Mouse (Mus musculus): ENCODE measurements around the gene Col15a1. TPM values are rescaled to one million over a fixed set of nuclear protein-coding genes. Genes with fewer than 3 reads are reported as not detected.

The Col15a1 gene
- polyA plus RNA-seq, 1 experiment from 2014 or later = 2.7 TPM

DNA sequence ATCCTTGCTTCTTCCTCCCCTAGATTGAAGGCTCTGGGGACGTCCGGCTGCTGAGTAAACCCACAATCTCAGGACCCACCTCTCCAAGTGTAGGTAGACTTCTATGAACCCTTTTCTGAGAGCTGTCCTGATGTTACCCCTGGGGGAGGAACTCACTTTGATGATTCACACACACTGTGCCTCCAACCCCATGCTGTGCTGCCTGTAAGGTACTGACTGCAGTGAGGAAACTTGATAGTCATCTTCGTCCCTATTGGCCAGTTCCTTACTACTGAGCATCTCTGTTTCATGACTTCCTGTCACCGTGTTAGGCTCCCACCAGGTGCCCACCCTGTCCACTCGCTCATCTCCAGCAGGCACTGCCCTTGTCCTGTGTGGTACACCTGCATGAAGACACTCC, 72.2 kb downstream of the Col15a1 start:
- H3K9me3 ChIP-seq (replicated peaks) = no peaks in the 10 kb centered on the region

DNA sequence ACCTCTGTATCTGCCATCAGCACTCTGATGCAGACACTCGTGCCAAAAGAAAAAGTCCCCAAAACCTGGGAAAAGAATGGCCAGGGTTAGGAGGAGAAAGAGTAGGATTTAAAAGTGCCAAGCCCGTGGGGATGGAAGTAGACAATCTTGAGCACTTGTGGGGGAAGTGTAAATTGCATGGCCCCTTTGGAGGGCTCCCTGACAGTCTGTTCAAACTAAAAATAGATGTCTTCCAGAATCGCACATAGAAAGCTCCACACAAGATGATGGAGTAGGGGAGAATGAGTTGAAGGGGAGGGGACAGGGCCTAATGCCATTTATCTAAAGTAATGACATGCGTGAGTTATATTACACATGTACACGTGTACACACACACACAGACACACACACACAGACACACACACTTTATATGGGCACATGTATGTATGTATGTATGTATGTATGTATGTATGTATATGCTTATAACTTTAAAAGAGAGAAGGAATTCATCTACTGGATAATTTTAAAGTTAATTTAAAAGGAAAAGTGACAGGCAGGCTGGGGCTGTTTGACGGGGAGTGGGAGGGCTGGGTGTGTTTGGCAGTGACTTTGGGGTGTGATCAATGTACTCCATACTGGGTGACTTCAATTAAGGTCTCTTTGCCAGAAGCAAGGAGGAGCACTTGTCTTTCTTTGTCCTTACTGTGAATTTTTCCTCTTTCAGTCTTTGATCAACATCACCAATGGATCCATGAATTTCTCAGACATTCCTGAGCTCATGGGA, 74.1 kb downstream of the Col15a1 start:
- no peak for DNase-seq (ENCODE audit: low spot score)
- H3K4me3 ChIP-seq = no peak overlapping the region
- H3K27ac ChIP-seq (replicated peaks) = no peak overlapping the region
- no peaks in the 10 kb centered on the region for H3K27me3 ChIP-seq (ENCODE audit: low read depth, poor library complexity, severe bottlenecking)
- H3K9me3 ChIP-seq (replicated peaks) = no peaks in the 10 kb centered on the region
- H3K36me3 ChIP-seq = no peaks in the 10 kb centered on the region
- peaks cover 3% of the 10 kb centered on the region; the same call in 1 of the 2 replicates for H3K4me1 ChIP-seq
- WGBS = 79% methylated on average over 6 of the region's 6 CpGs

More for the DNA sequence above, 72.2 kb downstream of the Col15a1 start:
- Histone ChIP-seq H3K4me1 (peaks cover 3% of the 10 kb centered on the region; the same call in 1 of the 2 replicates), H3K27me3 (ENCODE audit: low read depth, poor library complexity, severe bottlenecking) (no peaks in the 10 kb centered on the region), H3K27ac (replicated peaks) (no peak overlapping the region), H3K36me3 (no peaks in the 10 kb centered on the region), H3K4me3 (no peak overlapping the region)
- WGBS = 75% methylated on average over 5 of the region's 5 CpGs
- DNase-seq (ENCODE audit: low spot score) = no peak

DNA sequence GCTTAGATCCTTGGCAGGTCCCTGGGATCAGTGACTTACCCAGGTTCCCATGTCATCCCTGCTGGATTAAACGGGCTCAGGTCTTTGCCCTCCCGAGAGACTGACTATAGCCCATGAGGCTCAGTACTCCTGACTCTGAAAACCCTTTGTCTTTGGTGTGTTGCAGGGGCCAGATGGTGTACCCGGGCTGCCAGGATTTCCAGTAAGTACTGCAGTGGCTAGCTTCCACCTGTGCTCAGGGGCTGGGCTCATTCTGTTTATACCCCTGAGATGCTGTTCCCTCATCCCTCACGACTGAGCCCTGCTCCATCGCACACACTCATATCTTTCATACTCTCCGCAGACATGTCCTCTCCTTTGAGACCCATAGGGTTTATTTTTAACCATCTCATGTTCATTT, 76.3 kb downstream of the Col15a1 start:
- no peaks in the 10 kb centered on the region for H3K9me3 ChIP-seq (replicated peaks)
- DNase-seq (ENCODE audit: low spot score) = no peak
- 87% methylated on average over 6 of the region's 6 CpGs for WGBS

DNA sequence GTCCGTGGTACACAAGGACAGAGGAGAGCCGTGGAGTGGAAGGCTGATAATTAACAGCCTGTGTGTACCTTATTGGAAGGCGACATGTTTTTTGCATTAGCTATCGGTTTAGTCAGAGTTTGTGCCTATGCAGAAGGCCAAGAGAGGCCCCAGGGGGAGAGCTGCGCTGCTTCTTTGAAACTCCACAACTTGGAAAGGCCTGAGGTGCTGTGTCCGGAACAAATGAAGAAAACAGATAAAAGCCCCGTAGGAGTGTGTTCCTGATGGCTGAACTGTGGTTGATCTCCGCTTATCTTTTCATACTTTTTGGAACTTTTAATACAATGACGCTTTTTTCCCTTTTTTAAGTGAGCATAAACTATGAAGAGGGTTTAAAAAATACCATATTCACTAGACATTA, 76.9 kb downstream of the Col15a1 start:
- Histone ChIP-seq H3K36me3 (no peaks in the 10 kb centered on the region), H3K4me3 (no peak overlapping the region), H3K27me3 (ENCODE audit: low read depth, poor library complexity, severe bottlenecking) (no peaks in the 10 kb centered on the region), H3K9me3 (replicated peaks) (no peaks in the 10 kb centered on the region), H3K4me1 (peaks cover 13% of the 10 kb centered on the region), H3K27ac (replicated peaks) (no peak overlapping the region)
- WGBS = 78% methylated on average over 9 of the region's 9 CpGs
- no peak for DNase-seq (ENCODE audit: low spot score)

More for the DNA sequence above, 76.3 kb downstream of the Col15a1 start:
- Histone ChIP-seq H3K27ac (replicated peaks) (no peak overlapping the region), H3K4me1 (peaks cover 14% of the 10 kb centered on the region), H3K36me3 (no peaks in the 10 kb centered on the region), H3K4me3 (no peak overlapping the region), H3K27me3 (ENCODE audit: low read depth, poor library complexity, severe bottlenecking) (no peaks in the 10 kb centered on the region)

DNA sequence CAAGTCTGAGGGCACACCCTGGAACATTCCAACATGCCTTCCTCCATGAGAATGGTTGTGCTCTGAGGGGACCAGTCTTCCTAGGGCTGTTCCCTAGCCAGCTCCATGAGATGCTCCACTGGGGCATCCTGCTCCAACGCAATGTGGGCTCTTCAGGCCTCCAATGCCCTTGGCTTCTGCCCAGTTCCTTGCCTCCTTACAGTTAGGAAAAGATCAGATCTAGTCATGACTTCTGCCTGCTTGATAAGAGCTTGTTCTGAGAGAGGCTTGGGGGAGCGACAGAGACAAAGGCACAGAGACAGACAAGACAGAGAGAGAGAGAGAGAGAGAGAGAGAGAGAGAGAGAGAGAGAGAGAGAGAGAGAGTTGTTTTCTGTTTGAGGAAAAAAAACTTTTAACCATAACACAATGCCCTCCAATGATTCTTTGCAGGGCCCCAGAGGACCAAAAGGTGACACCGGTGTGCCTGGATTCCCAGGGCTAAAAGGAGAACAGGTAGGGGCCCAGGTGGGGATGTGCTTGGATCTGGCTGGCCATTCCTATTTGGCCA, 78.7 kb downstream of the Col15a1 start:
- H3K4me1 ChIP-seq = peaks cover 13% of the 10 kb centered on the region
- no peaks in the 10 kb centered on the region for H3K27me3 ChIP-seq (ENCODE audit: low read depth, poor library complexity, severe bottlenecking)
- WGBS = 88% methylated on average over 3 of the region's 3 CpGs
- H3K9me3 ChIP-seq (replicated peaks) = no peaks in the 10 kb centered on the region
- H3K27ac ChIP-seq (replicated peaks) = no peak overlapping the region
- no peak for DNase-seq (ENCODE audit: low spot score)
- no peak overlapping the region for H3K4me3 ChIP-seq
- H3K36me3 ChIP-seq = no peaks in the 10 kb centered on the region

DNA sequence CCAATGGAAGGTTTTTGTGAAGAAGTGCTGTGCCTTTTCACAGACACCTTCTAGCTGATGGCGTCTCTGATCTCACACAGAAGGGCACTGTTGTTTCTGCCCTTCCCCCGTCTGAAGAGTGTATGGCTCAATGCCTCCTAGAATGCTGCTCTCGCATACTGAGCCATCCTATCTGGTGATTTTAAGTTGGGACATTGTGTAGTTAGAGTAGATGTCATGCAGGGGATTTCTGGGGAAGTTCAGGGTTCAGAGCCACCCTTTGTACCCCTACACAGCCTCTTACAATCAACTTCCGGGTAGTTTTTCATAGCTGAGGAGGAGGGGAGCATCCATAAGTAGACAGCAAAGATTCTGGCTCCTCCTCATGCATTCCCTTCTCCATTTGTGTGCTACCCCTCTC, 79.5 kb downstream of the Col15a1 start:
- Histone ChIP-seq H3K27me3 (ENCODE audit: low read depth, poor library complexity, severe bottlenecking) (no peaks in the 10 kb centered on the region), H3K27ac (replicated peaks) (no peak overlapping the region), H3K4me3 (no peak overlapping the region), H3K9me3 (replicated peaks) (no peaks in the 10 kb centered on the region), H3K36me3 (no peaks in the 10 kb centered on the region), H3K4me1 (peaks cover 13% of the 10 kb centered on the region)
- DNase-seq (ENCODE audit: low spot score) = no peak
- WGBS = 63% methylated on average over 4 of the region's 4 CpGs

DNA sequence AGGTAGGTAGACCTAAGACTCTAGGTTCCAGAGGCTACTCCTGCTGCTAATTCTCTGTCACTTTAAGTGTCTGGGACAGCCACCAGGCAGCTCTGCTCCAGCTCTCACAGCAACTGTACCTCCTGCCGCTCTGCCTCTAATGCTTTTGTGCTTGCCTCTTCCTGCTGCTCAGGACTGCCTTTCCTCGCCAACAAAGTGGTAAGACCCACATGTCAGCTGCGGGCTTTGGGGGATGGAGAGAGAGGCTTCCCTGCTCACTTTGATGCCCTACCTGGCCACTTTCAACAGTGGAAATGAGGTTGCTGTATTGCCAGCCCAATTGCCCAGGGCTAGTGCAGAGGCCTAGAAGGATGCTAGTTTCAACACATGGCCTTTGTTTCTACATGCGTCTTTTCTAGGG, 80.3 kb downstream of the Col15a1 start:
- WGBS = 46% methylated on average over 4 of the region's 4 CpGs
- H3K27ac ChIP-seq (replicated peaks) = 0 out of 2 replicates have a peak overlapping the region, but pooled peaks have one; percentile 6

DNA sequence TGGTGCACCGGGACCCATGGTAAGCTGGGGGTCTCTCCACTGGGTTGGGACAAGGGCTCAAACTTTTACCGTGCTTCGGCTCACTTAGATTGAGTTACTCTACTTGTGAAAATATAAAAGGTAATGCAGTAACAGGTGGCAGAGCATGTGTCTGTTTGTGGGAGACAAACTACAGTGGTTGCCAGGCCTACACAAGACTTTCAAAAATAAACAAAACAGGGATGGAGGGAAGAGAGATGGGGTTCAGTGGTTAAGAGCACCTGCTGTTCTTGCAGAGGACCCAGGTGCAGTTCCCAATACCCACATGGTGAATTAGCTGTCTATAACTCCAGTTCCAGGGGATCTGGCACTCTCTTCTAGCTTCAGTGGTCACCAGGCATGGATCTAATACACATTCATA, 81.6 kb downstream of the Col15a1 start:
- Histone ChIP-seq H3K27ac (replicated peaks) (no peak overlapping the region), H3K36me3 (no peaks in the 10 kb centered on the region), H3K4me3 (no peak overlapping the region), H3K27me3 (ENCODE audit: low read depth, poor library complexity, severe bottlenecking) (no peaks in the 10 kb centered on the region), H3K4me1 (peaks cover 21% of the 10 kb centered on the region), H3K9me3 (replicated peaks) (no peaks in the 10 kb centered on the region)
- 94% methylated on average over 3 of the region's 3 CpGs for WGBS
- no peak for DNase-seq (ENCODE audit: low spot score)

More for the DNA sequence above, 80.3 kb downstream of the Col15a1 start:
- no peaks in the 10 kb centered on the region for H3K27me3 ChIP-seq (ENCODE audit: low read depth, poor library complexity, severe bottlenecking)
- no peak overlapping the region for H3K4me3 ChIP-seq
- no peaks in the 10 kb centered on the region for H3K9me3 ChIP-seq (replicated peaks)
- no peaks in the 10 kb centered on the region for H3K36me3 ChIP-seq
- H3K4me1 ChIP-seq = peaks cover 16% of the 10 kb centered on the region
- no peak for DNase-seq (ENCODE audit: low spot score)

DNA sequence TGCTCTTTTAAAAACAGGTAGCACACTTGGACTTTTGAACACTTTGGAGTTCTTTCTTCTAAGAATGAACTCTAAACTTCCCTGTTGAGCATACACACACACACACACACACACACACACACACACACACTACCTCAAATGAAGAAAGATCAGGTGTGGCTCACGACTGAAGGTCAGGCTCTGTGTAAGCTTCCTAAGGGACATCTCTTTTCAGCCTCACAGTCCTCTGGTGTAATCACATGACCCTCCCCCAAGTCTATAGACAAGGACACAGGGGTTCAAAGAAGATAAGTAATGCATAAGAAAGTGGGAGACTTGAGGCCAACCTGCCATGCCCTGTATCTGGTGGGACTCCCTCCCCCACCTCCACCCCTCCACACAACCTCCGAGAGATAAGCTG, 82.5 kb downstream of the Col15a1 start:
- H3K4me3 ChIP-seq = no peak overlapping the region
- H3K27me3 ChIP-seq (ENCODE audit: low read depth, poor library complexity, severe bottlenecking) = no peaks in the 10 kb centered on the region
- 84% methylated on average over 2 of the region's 2 CpGs for WGBS
- no peaks in the 10 kb centered on the region for H3K36me3 ChIP-seq
- peaks cover 21% of the 10 kb centered on the region for H3K4me1 ChIP-seq
- no peaks in the 10 kb centered on the region for H3K9me3 ChIP-seq (replicated peaks)
- H3K27ac ChIP-seq (replicated peaks) = no peak overlapping the region
- DNase-seq (ENCODE audit: low spot score) = no peak

DNA sequence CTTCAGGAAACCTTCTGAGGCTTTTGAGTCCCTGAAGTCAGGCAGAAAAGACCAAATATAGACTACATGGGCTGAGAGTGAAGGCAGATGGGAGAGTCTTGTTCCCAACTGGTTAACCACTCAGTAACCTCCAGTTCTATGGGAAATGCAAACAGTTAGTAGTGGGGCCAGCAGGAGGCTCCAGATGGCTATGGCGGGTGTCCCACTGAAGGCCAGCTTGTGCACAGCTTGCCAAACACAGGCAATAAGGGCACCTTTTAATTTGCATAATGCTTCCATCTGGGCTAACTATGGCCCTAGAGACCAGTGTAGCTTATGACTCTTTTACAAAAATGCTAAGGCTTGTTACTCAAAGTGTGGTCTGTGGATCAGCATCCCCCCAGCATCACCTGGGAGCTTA, 83.1 kb downstream of the Col15a1 start:
- DNase-seq (ENCODE audit: low spot score) = no peak
- peaks cover 21% of the 10 kb centered on the region for H3K4me1 ChIP-seq
- H3K27ac ChIP-seq (replicated peaks) = no peak overlapping the region
- no peaks in the 10 kb centered on the region for H3K36me3 ChIP-seq
- H3K27me3 ChIP-seq (ENCODE audit: low read depth, poor library complexity, severe bottlenecking) = no peaks in the 10 kb centered on the region
- no peaks in the 10 kb centered on the region for H3K9me3 ChIP-seq (replicated peaks)
- H3K4me3 ChIP-seq = no peak overlapping the region
- WGBS = 74% methylated on average over 1 of the region's 1 CpGs

DNA sequence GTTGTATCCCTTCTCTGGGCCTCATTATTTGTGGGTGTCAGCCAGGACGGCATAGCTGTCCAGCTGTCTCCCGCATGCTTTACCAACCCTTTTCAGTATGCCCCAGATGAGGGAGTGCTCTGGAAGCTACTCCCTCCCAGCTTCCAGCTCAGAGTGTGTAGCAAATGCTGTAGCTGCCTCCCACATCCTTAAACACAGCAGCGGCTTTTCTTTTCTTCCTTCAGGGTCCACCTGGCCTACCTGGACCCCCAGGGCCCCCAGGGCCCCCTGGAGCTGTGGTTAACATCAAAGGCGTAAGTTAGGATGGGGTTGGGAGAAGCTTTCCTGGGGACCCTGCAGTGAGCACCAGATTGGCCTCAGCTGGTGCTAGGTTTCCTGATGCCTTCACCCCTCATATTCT, 85.0 kb downstream of the Col15a1 start:
- no peak overlapping the region for H3K4me3 ChIP-seq
- H3K9me3 ChIP-seq (replicated peaks) = no peaks in the 10 kb centered on the region
- H3K36me3 ChIP-seq = no peaks in the 10 kb centered on the region
- 62% methylated on average over 4 of the region's 4 CpGs for WGBS
- no peak for DNase-seq (ENCODE audit: low spot score)
- no peaks in the 10 kb centered on the region for H3K27me3 ChIP-seq (ENCODE audit: low read depth, poor library complexity, severe bottlenecking)
- no peak overlapping the region for H3K27ac ChIP-seq (replicated peaks)
- peaks cover 15% of the 10 kb centered on the region for H3K4me1 ChIP-seq

DNA sequence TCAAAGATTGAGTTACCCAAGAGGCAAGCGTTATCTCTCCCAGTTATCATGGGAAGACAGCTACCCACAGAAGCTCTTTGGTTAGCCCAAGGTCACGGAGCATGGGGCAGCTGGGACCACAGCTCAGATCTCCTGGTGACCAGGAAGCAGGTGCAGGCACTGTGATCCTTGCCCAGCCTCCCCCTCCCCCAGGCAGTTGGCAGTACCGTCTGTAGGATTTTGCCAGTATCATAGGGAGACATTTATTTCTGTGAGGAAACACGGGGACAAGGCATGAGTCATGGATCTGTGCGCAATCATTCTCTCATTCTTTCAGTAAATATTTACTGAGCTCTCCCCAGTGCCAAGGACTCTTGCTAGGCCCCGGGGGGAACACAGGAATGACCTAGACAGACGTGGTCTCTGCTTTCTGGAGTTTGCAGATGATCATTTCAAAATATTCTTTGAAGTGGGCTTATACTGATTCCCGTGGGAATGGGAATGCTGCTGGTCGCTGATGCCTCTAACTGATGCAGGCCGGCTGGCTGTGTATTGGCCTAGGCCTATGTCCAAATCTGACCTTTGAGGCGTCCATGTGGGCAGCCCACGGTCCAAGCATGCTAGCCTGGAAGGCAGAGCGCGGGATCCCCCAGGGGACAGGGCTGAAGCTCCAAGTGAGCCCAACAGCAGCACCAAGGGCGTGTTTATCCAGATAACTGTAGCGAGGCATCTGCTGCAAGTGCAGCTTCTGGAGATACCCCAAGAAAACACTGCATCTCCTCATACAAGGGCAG, 86.0 kb downstream of the Col15a1 start:
- H3K36me3 ChIP-seq = no peaks in the 10 kb centered on the region
- peaks cover 8% of the 10 kb centered on the region for H3K4me1 ChIP-seq
- DNase-seq (ENCODE audit: low spot score) = no peak
- no peak overlapping the region for H3K27ac ChIP-seq (replicated peaks)
- no peaks in the 10 kb centered on the region for H3K27me3 ChIP-seq (ENCODE audit: low read depth, poor library complexity, severe bottlenecking)
- WGBS = 82% methylated on average over 16 of the region's 16 CpGs
- H3K4me3 ChIP-seq = no peak overlapping the region
- peaks cover 3% of the 10 kb centered on the region; the same call in 1 of the 2 replicates for H3K9me3 ChIP-seq (replicated peaks)
